Mouse (Mus musculus) intestine, embryonic 16.5 days (tissue): Measurements from ENCODE around the gene Sync. TPM values are rescaled to one million over a fixed set of nuclear protein-coding genes. Genes with fewer than 3 reads are reported as not detected.

ENCODE experiments used
- ATAC-seq: fragments of 200-750 bp; cut with Nextera tagmentation; 2 replicates; pipeline ENCODE4 v1.8.0; 2017; ENCODE audit warnings: moderate TSS enrichment, moderate library complexity
- H3K27ac ChIP-seq: fragments of 300-500 bp; sonication (generic); 2 replicates; pipeline ENCODE4 v1.5.1; 2014; ENCODE audit warnings: mild to moderate bottlenecking, low read length
- H3K27me3 ChIP-seq: fragments of 300-500 bp; sonication (generic); replicated peaks from 2 replicates; pipeline ENCODE4 v1.6.1; 2014; ENCODE audit warnings: low read length, control low read depth, mixed read lengths; ENCODE audit not compliant: control insufficient read depth, insufficient read depth
- H3K36me3 ChIP-seq: fragments of 300-500 bp; sonication (generic); 2 replicates; pipeline ENCODE4 v1.6.1; 2014; ENCODE audit warnings: low read length, control low read depth; ENCODE audit not compliant: control insufficient read depth, insufficient read depth
- H3K4me1 ChIP-seq: fragments of 300-500 bp; sonication (generic); 2 replicates; pipeline ENCODE4 v1.6.1; 2014; ENCODE audit warnings: low read length, control low read depth, mixed read lengths; ENCODE audit not compliant: control insufficient read depth, insufficient read depth
- H3K4me2 ChIP-seq: fragments of 300-500 bp; sonication (generic); 2 replicates; pipeline ENCODE4 v1.6.1; 2014; ENCODE audit warnings: low read depth, low read length, control low read depth
- H3K4me3 ChIP-seq: fragments of 300-500 bp; sonication (generic); 2 replicates; pipeline ENCODE4 v1.5.1; 2014; ENCODE audit warnings: mild to moderate bottlenecking, low read length
- H3K9ac ChIP-seq: fragments of 300-500 bp; sonication (generic); 2 replicates; pipeline ENCODE4 v1.6.1; 2014; ENCODE audit warnings: low read depth, low read length
- H3K9me3 ChIP-seq: fragments of 300-500 bp; sonication (generic); 2 replicates; pipeline ENCODE4 v1.6.1; 2016; ENCODE audit warnings: low read length, control low read depth; ENCODE audit not compliant: control insufficient read depth
- WGBS: fragments of 180-500 bp; shearing (Covaris S2); extraction: QIAGEN DNeasy Blood & Tissue Kit; methylation state at CpG from one replicate; pipeline ENCODE4 v1.1.7; 2014; 5-methylcytosine and 5-hydroxymethylcytosine counted together
- polyA plus RNA-seq: library from polyadenylated mRNA; unstranded; fragments of >200 nt; fragmentation: Nextera tagmentation; extraction: Ambion mirVana; gene quantifications from 2 replicates; pipeline ENCODE4 v1.2.1, GENCODE M21; 2015

Sync gene
- polyA plus RNA-seq, 1 experiment from 2014 or later: 1.1 TPM

DNA sequence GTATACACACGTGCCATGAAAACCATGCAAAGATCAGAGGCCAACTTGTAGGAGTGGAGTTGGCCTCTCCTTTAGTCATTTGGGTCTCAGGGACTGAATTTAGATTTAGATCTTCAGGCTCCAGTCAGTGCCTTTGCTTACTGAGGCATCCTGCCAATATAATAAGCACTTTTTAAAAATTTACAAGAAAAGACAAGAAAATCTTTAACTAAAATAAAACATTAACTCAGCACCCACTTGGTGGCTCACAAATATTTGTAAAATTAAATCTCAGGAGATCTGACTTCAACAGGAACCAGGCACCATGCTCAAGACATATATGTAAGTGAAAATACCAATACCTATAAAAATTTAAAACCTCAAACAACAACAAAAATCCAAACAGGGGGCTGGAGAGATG is 33.5 kb downstream of the Sync start:
- Histone ChIP-seq H3K36me3 (peaks cover 18% of the 10 kb centered on the region), H3K27me3 (no peaks in the 10 kb centered on the region), H3K9me3 (no peaks in the 10 kb centered on the region), H3K27ac (no peak overlapping the region), H3K4me2 (no peak overlapping the region), H3K4me3 (no peak overlapping the region), H3K4me1 (no peaks in the 10 kb centered on the region), H3K9ac (no peak overlapping the region)
- no peak for ATAC-seq
- WGBS: 84% methylated on average over 1 of the region's 1 CpGs

GRCm38 (mm10) chr4:129322042-129322441 is 34.6 kb downstream of the Sync start:
- Histone ChIP-seq H3K4me2 (no peak overlapping the region), H3K36me3 (peaks cover 15% of the 10 kb centered on the region), H3K9ac (no peak overlapping the region), H3K4me1 (peaks cover 4% of the 10 kb centered on the region; the same call in 1 of the 2 replicates), H3K27ac (no peak overlapping the region), H3K27me3 (no peaks in the 10 kb centered on the region), H3K9me3 (no peaks in the 10 kb centered on the region), H3K4me3 (no peak overlapping the region)
- ATAC-seq: no peak
- WGBS: 92% methylated on average over 5 of the region's 5 CpGs

DNA sequence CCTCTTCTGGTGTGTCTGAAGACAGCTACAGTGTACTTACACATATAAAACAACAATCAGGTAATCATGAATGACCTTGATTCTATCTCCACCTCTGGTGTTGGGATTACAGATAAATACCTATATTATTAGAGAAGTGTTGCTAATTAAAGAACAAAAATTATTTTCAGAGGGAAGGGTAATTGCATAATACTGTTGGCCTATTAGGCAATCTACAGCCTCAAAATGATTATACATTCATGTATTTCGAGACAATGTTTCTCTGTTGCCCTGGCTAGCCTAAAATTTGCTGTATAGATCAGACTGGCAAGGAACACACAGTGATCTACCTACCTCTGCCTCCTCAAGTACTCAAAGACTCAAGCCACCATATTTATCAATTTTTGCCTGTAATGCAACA is 36.1 kb downstream of the Sync start:
- 93% methylated on average over 1 of the region's 1 CpGs for WGBS
- Histone ChIP-seq H3K36me3 (peaks cover 12% of the 10 kb centered on the region), H3K4me2 (no peak overlapping the region), H3K27me3 (no peaks in the 10 kb centered on the region), H3K4me3 (no peak overlapping the region), H3K4me1 (peaks cover 4% of the 10 kb centered on the region; the same call in 1 of the 2 replicates), H3K9ac (no peak overlapping the region), H3K27ac (no peak overlapping the region), H3K9me3 (no peaks in the 10 kb centered on the region)
- ATAC-seq: no peak

DNA sequence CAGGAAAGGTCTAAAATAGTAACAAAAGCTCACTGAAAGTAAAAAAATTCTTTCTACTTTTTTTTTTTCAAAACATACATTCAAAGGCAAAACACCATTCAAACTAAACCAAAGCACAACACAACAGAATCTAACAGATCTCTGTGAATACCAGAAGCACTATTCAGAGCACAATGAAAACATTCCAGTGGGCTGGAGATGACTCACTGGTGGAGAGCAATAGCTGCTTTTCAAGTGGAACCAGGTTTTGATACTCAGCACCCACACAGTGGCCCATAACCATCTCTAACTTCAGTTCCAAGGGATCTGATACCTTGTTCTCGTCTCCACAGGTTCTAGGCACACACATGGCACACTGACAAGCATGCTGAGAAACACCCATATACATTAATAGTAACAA is 37.3 kb downstream of the Sync start:
- Histone ChIP-seq H3K9me3 (no peaks in the 10 kb centered on the region), H3K4me2 (no peak overlapping the region), H3K4me3 (no peak overlapping the region), H3K36me3 (peaks cover 11% of the 10 kb centered on the region), H3K27me3 (no peaks in the 10 kb centered on the region), H3K4me1 (peaks cover 4% of the 10 kb centered on the region; the same call in 1 of the 2 replicates), H3K27ac (no peak overlapping the region), H3K9ac (no peak overlapping the region)
- 83% methylated on average over 1 of the region's 1 CpGs for WGBS
- no peak for ATAC-seq

DNA sequence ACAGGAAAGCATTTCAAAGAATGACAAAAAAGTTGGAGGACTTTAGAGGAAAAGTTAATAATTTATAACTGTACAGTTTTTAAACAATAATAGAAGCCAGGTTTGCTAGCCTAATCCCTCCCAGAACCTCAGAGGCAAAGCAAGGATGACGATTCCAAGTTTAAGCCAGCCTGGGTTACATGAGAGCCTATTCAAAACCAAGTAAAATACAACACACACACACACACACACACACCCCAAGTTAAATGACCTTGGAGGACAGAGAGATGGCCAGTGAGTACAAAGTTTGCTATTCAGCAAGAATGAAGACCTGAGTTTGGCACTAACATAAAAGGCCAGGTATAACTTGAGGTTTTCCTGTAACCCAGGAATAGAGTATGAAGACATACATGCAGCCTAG is 38.8 kb downstream of the Sync start:
- H3K4me2 ChIP-seq: no peak overlapping the region
- peaks cover 7% of the 10 kb centered on the region for H3K36me3 ChIP-seq
- 42% methylated on average over 1 of the region's 1 CpGs for WGBS
- H3K9ac ChIP-seq: no peak overlapping the region
- H3K27ac ChIP-seq: no peak overlapping the region
- no peaks in the 10 kb centered on the region for H3K9me3 ChIP-seq
- ATAC-seq: no peak
- H3K4me3 ChIP-seq: no peak overlapping the region
- H3K27me3 ChIP-seq: no peaks in the 10 kb centered on the region
- H3K4me1 ChIP-seq: peaks cover 4% of the 10 kb centered on the region; the same call in 1 of the 2 replicates

DNA sequence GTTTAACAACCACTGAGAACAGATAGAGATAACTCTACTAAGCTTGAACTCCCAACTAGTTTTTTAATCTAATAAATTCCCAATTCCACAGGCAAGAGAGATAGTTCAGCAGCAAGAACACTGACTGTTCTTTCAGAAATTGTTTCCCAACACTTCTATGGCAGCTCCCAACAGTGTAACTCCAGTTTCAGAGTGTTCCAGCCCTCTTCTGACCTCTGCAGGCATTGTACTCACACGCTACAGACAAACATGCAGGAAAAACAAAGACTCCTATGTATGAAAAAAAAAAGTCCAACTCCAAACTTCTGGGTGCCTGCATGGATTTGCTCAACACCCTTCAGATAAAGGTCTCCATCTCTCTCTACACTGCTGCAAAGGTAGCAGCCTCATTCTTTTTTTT is 45.4 kb downstream of the Sync start:
- no peaks in the 10 kb centered on the region for H3K27me3 ChIP-seq
- H3K4me1 ChIP-seq: peaks cover 17% of the 10 kb centered on the region
- H3K9ac ChIP-seq: no peak overlapping the region
- WGBS: 40% methylated on average over 1 of the region's 1 CpGs
- peak overlapping the region; percentile 9; the same call in 1 of the 2 replicates for H3K4me3 ChIP-seq
- H3K4me2 ChIP-seq: peak overlapping the region; percentile 59
- H3K27ac ChIP-seq: no peak overlapping the region
- no peaks in the 10 kb centered on the region for H3K9me3 ChIP-seq
- no peak for ATAC-seq
- H3K36me3 ChIP-seq: peaks cover 3% of the 10 kb centered on the region

DNA sequence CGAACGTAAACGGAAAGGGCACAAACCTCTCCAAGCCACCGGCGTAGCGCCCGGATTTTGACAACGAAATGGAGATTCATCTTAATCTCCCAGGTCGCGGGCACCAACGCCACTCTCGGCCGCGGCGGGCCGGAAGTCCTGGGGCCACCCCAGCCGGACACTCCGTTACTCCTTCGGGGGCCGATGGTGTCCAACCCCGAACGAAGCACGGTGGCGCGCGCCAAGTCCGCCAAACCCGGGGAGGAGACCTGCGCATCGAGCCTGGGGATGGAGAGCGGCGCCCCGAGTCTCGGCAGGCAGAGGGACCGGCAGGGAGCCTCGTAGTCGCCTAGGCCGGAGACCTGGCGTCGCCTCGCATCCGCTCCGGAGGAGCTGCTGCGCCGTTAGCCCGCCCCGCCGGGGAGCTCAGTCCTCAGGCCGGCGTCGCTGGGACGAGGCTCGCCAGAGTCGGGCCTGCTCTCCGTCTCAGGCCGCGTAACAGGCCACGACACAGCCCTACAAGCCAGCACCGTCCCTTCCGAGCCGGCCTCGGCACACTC is 47.3 kb downstream of the Sync start:
- Histone ChIP-seq H3K36me3 (no peaks in the 10 kb centered on the region), H3K4me2 (peak overlapping the region; percentile 59), H3K4me1 (peaks cover 18% of the 10 kb centered on the region), H3K9me3 (no peaks in the 10 kb centered on the region), H3K27ac (peak overlapping the region; percentile 96), H3K4me3 (peak overlapping the region; percentile 77), H3K9ac (peak overlapping the region; percentile 92), H3K27me3 (no peaks in the 10 kb centered on the region)
- peak; percentile 29 for ATAC-seq
- under 1% methylated on average over 62 of the region's 62 CpGs for WGBS

DNA sequence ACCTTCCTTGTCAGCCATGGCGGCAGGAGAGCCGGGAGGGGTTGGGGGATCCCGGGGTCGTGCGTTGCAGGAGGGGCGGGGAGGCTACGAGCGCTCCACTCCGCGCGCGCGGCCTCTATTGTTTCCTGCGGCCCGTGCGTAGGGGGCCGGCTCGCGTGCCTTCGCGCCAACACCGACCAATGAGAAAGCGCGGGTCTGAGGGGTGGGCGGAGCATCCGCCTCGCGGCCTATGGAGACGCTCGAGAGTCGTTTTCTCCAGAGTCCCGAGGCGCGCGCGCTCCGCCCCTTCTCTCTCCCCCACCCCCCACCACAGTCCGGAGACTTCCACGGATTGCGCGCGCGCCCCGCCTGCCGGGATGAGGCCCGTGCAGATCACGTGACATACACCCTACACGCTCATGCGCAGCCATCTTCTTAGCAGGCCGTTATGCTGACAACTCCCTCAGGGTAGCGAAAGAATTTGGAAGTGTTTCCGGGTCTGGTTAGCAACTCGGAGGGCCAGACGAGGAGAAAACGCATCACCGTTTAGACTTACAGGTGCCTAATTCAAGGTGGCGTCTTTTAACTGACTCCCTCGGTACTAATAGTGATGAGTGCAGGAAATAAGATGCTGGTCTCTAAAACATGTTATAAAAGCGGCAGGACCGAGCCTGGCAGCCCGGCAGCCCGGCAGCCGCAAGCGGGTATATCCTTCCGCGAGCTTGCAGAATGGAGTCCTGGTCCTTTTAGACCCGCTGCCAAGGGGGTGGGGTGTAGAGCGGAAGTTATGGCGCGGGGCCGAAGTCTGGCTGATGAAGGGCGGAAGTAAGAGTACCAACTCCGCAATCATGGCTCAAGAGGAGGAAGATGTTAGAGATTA is 48.0 kb downstream of the Sync start, which contains the start of the genes Rbbp4 and Zbtb8os:
Gene Rbbp4, minus strand, starts transcription at position 155 of the 859 bp plus-strand sequence.
Gene Zbtb8os, plus strand, starts transcription at position 480 of the 859 bp plus-strand sequence.
- no peaks in the 10 kb centered on the region for H3K9me3 ChIP-seq
- H3K4me1 ChIP-seq: peaks cover 18% of the 10 kb centered on the region
- peak within 1 kb of the TSS; percentile 76 for H3K4me2 ChIP-seq
- peak; percentile 98 for ATAC-seq
- H3K36me3 ChIP-seq: no peaks in the 10 kb centered on the region
- H3K27me3 ChIP-seq: no peaks in the 10 kb centered on the region
- H3K9ac ChIP-seq: peak within 1 kb of the TSS; percentile 92
- H3K4me3 ChIP-seq: peak within 1 kb of the TSS; percentile 77
- under 1% methylated on average over 69 of the region's 73 CpGs for WGBS
- H3K27ac ChIP-seq: peak within 1 kb of the TSS; percentile 99

DNA sequence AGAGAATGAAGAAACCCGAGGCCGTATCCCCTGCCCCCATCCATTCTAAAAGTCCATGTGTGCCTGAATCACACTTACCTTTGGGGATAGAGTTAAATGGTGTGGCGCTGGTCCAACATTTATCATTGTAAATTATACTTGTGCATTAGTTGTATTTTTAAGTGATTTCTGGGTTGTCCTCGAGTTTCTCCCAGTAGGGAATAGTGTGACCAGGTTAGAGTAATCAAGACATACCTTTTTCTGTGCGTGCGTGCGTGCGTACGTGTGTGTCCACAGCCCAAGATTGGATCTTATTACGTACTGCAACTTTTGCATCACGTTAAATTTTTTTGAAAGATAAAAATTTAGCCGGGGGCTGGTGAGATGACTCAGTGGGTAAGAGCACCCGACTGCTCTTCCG is 48.9 kb downstream of the Sync start:
- H3K4me2 ChIP-seq: peak overlapping the region; percentile 76
- H3K4me1 ChIP-seq: peaks cover 18% of the 10 kb centered on the region
- H3K36me3 ChIP-seq: no peaks in the 10 kb centered on the region
- ATAC-seq: no peak
- no peaks in the 10 kb centered on the region for H3K27me3 ChIP-seq
- 41% methylated on average over 14 of the region's 14 CpGs for WGBS
- peak overlapping the region; percentile 77 for H3K4me3 ChIP-seq
- peak overlapping the region; percentile 76 for H3K9ac ChIP-seq
- no peaks in the 10 kb centered on the region for H3K9me3 ChIP-seq
- peak overlapping the region; percentile 99 for H3K27ac ChIP-seq
